Mouse (Mus musculus): ENCODE data around the gene Ociad2. TPM values are rescaled to one million over a fixed set of nuclear protein-coding genes. Genes with fewer than 3 reads are reported as not detected.

The Ociad2 gene
- total and polyA plus RNA-seq, 2 experiments, result 4.3 to 8.4 TPM

DNA sequence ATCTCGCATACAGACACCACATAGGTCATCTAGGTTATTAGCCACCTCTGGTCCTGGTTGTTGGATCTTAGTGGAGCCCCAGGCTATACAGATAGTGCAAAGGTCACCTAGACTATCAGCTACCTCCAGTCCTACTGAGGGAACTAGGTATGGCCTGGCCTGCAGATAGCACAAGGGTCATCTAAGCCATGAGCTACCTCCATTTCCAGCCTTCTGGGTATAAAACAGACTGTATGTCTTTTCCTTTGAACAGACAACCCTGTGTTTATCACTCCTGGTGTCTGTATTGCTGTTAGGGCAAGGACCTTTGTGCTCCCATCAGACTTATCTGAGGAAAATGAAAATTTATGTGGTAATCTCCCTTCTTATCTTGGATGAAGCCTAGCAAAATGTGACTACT lies 11.0 kb upstream of the Ociad2 start:
- WGBS, result 89% methylated on average over 1 of the region's 1 CpGs
- Histone ChIP-seq H3K9ac (ENCODE audit: low read depth, low read length) (no peak overlapping the region), H3K27ac (replicated peaks; ENCODE audit: insufficient read depth, low read depth, low read length) (no peak overlapping the region), H3K36me3 (ENCODE audit: control insufficient read depth, insufficient read depth, low read length) (no peaks in the 10 kb centered on the region), H3K27me3 (ENCODE audit: control insufficient read depth, insufficient read depth, low read length) (no peaks in the 10 kb centered on the region), H3K4me3 (ENCODE audit: insufficient read depth, low read depth, low read length) (no peak overlapping the region), H3K4me1 (ENCODE audit: control insufficient read depth, insufficient read depth, low read length) (no peaks in the 10 kb centered on the region), H3K79me2 (ENCODE audit: control insufficient read depth, insufficient read depth, low read length) (no peaks in the 10 kb centered on the region)
- DNase-seq (ENCODE audit: extremely low read depth, low read depth, low spot score), result no peak
- no peak for TF ChIP-seq POLR2A (IDR thresholded peaks at IDR 0.05; ENCODE audit: extremely low read depth, insufficient read depth, low read length)
- no peak for TF ChIP-seq CTCF (IDR thresholded peaks at IDR 0.05; ENCODE audit: low read depth, low read length)

DNA sequence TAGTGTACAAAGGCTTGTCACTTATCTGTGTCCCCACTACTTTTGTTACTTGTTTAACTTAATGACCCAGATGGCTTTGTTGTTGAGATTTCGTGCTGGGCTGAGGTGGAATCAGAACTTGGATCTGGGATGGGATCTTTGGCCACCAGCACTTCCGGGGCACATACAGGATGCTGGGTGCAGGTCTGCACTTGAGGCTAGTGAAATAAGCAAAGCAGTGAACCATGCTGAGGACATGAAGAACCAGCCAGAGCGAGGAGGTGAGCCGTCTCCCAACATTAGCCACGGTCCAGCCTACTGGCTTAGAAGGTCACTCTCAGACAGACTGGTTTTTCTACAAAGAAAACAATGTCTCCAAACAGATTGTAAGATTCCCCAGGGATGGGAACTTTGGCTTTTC lies 8.7 kb upstream of the Ociad2 start:
- H3K36me3 ChIP-seq (ENCODE audit: control insufficient read depth, insufficient read depth, low read length), result no peaks in the 10 kb centered on the region
- H3K4me1 ChIP-seq (ENCODE audit: control insufficient read depth, insufficient read depth, low read length), result no peaks in the 10 kb centered on the region
- DNase-seq (ENCODE audit: extremely low read depth, low read depth, low spot score), result no peak
- H3K9ac ChIP-seq (ENCODE audit: low read depth, low read length), result no peak overlapping the region
- no peak overlapping the region for H3K27ac ChIP-seq (replicated peaks; ENCODE audit: insufficient read depth, low read depth, low read length)
- no peaks in the 10 kb centered on the region for H3K27me3 ChIP-seq (ENCODE audit: control insufficient read depth, insufficient read depth, low read length)
- no peak overlapping the region for H3K4me3 ChIP-seq (ENCODE audit: insufficient read depth, low read depth, low read length)
- no peaks in the 10 kb centered on the region for H3K79me2 ChIP-seq (ENCODE audit: control insufficient read depth, insufficient read depth, low read length)
- WGBS, result 75% methylated on average over 5 of the region's 5 CpGs
- no peak for TF ChIP-seq CTCF (IDR thresholded peaks at IDR 0.05; ENCODE audit: low read depth, low read length)

DNA sequence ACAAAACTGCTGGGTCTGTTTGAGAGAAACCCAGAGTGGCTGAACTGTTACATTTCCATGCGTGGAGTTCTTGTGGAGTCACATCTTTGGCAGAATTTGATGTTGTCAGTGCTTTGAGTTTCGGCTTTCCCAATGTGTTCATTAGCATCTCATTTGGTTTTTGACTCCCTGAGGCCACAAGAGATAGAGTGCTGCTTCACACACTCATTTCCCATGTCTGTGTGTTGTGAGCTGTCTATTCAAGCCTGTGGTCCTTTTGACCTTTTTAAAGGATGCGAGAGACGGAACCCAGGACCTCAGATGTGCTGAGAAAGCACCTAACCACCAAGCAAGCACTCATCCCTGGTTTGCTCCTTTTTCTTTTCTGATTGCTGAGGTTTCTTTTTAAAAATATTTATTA lies 4.4 kb upstream of the Ociad2 start:
- Histone ChIP-seq H3K9ac (ENCODE audit: low read depth, low read length) (no peak overlapping the region), H3K36me3 (ENCODE audit: control insufficient read depth, insufficient read depth, low read length) (no peaks in the 10 kb centered on the region), H3K4me3 (ENCODE audit: insufficient read depth, low read depth, low read length) (no peak overlapping the region), H3K4me1 (ENCODE audit: control insufficient read depth, insufficient read depth, low read length) (peaks cover 2% of the 10 kb centered on the region), H3K27ac (replicated peaks; ENCODE audit: insufficient read depth, low read depth, low read length) (no peak overlapping the region), H3K27me3 (ENCODE audit: control insufficient read depth, insufficient read depth, low read length) (no peaks in the 10 kb centered on the region), H3K79me2 (ENCODE audit: control insufficient read depth, insufficient read depth, low read length) (no peaks in the 10 kb centered on the region)
- no peak for TF ChIP-seq CTCF (IDR thresholded peaks at IDR 0.05; ENCODE audit: low read depth, low read length)
- no peak for TF ChIP-seq POLR2A (IDR thresholded peaks at IDR 0.05; ENCODE audit: extremely low read depth, insufficient read depth, low read length)
- WGBS, result 90% methylated on average over 4 of the region's 4 CpGs
- DNase-seq (ENCODE audit: extremely low read depth, low read depth, low spot score), result no peak

DNA sequence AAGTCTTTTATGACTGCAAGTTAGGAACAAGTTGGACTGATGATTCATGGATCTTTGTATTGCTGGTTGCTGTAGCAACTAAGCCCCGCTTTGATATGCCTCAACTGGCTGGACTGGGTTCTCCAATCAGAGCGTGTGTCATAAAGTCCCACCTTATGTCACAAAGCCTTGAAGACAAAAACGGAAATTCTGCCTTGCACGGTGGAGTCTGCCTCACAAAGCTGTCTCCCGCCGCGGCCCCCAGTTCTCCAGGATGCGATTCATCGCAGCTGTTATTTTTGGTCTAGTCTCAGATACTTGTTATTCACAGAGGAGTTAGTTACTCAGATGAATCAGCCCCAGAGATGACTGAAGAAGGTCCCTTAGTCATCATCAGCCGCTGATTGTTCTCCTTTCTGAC lies 3.5 kb upstream of the Ociad2 start:
- 85% methylated on average over 10 of the region's 10 CpGs for WGBS
- Histone ChIP-seq H3K27ac (replicated peaks; ENCODE audit: insufficient read depth, low read depth, low read length) (no peak overlapping the region), H3K79me2 (ENCODE audit: control insufficient read depth, insufficient read depth, low read length) (no peaks in the 10 kb centered on the region), H3K4me1 (ENCODE audit: control insufficient read depth, insufficient read depth, low read length) (peaks cover 5% of the 10 kb centered on the region), H3K4me3 (ENCODE audit: insufficient read depth, low read depth, low read length) (no peak overlapping the region), H3K36me3 (ENCODE audit: control insufficient read depth, insufficient read depth, low read length) (no peaks in the 10 kb centered on the region), H3K27me3 (ENCODE audit: control insufficient read depth, insufficient read depth, low read length) (no peaks in the 10 kb centered on the region), H3K9ac (ENCODE audit: low read depth, low read length) (no peak overlapping the region)
- TF ChIP-seq POLR2A (IDR thresholded peaks at IDR 0.05; ENCODE audit: extremely low read depth, insufficient read depth, low read length) (no peak), CTCF (IDR thresholded peaks at IDR 0.05; ENCODE audit: low read depth, low read length) (no peak)
- no peak for DNase-seq (ENCODE audit: extremely low read depth, low read depth, low spot score)

DNA sequence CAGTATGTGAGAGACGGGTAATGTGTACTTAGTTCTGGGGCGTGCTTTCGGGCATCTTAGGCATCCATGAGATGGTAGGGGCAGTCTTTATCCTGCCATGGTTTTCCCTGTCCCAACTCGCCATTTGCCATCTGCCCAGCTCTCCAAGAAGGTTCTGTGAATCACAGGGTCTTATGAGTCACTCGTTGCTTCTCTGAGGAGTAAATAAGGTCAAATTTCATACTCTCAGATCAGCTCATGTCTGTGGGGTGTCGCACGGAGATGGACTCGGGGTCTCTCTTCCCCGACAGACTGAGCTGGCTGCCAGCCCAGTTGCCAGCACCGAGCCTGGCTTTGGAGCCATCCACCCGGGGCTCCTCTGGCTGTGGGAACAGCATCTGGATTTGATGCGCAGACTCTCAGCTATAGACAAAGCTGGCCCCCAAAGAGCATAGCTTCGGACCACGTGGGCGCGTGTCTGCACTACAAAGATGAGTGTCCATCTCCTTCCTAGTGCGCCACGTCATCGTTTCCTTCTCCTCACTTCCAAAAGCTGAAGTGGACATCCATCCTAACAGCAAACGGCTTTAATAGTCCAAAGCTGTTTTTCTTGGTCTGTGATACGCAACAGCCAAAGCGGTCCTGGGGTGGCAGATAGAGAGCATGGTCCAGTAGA lies 2.0 kb upstream of the Ociad2 start:
- Histone ChIP-seq H3K79me2 (ENCODE audit: control insufficient read depth, insufficient read depth, low read length) (no peaks in the 10 kb centered on the region; the same call in 1 of the 2 replicates), H3K4me1 (ENCODE audit: control insufficient read depth, insufficient read depth, low read length) (peaks cover 9% of the 10 kb centered on the region), H3K9ac (ENCODE audit: low read depth, low read length) (no peak overlapping the region), H3K27ac (replicated peaks; ENCODE audit: insufficient read depth, low read depth, low read length) (no peak overlapping the region), H3K4me3 (ENCODE audit: insufficient read depth, low read depth, low read length) (no peak overlapping the region), H3K27me3 (ENCODE audit: control insufficient read depth, insufficient read depth, low read length) (no peaks in the 10 kb centered on the region), H3K36me3 (ENCODE audit: control insufficient read depth, insufficient read depth, low read length) (no peaks in the 10 kb centered on the region)
- TF ChIP-seq CTCF (IDR thresholded peaks at IDR 0.05; ENCODE audit: low read depth, low read length) (no peak), POLR2A (IDR thresholded peaks at IDR 0.05; ENCODE audit: extremely low read depth, insufficient read depth, low read length) (no peak)
- no peak for DNase-seq (ENCODE audit: extremely low read depth, low read depth, low spot score)
- 89% methylated on average over 22 of the region's 22 CpGs for WGBS
